Mouse (Mus musculus): Measurements from ENCODE around the gene Gpc6.

The Gpc6 gene

GRCm38 (mm10) chr14:117708817-117709216 is 783.7 kb downstream of the Gpc6 start:
- DNase-seq (ENCODE audit: low spot score) = no peak

DNA sequence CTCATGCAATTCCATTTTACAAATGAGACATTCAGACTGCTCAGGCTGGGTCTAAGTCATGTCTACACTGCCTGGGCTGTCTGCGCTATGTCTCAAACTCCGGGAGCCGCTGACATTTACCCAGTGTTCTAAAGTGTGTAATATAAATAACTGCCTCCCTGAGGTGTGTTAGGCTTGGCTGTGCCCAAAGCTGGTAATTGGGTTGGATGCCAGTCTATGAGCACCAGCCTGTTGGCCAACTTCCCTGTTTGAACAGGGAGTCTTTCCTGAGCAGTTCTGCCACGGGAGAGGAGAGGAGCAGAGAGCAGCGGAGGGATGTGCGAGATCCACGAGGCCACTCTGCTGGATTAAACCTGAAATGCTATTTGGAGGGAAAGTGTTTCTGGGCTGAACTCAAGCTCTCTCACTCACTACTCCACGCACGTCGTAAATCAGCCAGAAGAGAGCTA is 785.4 kb downstream of the Gpc6 start:
- no peak for DNase-seq (ENCODE audit: low spot score)

DNA sequence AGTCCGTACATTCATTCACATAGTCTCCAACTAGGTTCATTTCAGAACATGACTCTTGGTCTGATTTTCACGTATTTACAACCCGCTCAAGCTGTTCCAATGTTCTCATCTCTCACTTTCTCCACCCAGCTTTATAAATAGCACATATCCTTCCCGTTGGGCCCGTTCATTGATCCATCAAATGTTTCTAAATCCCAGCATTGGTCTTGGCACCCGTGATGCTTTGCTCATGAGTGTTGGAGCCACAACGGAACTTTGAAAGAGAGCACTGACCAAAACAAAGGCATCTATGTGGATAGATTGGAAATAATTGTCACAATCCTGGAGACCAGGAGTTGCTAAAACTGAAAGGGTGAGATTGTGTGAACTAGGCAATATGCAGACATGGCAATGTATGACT is 787.2 kb downstream of the Gpc6 start:
- no peak for DNase-seq (ENCODE audit: low spot score)

- DNase-seq (ENCODE audit: low spot score) = peak; percentile 42
Measured at GRCm38 (mm10) chr14:117714165-117714564, 789.0 kb downstream of the Gpc6 start.

DNA sequence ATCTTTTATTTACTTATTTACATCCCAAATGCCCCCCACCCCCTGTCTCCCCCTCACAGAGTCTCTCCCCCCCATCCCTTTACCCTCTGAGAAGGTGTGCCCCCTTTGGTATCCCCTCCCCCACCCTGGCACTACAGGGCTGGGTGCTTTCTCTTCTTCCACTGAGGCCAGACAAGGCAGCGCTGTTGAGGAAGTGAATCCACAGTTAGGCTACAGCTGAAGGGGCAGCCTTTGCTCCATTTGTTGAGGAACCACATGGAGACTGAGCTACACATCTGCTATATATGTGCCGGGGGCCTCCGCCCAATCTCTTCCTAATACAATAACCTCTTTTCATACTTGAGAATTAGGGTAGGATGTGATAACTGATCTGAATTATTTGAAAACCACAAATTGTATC is 791.2 kb downstream of the Gpc6 start:
- DNase-seq (ENCODE audit: low spot score) = no peak

DNA sequence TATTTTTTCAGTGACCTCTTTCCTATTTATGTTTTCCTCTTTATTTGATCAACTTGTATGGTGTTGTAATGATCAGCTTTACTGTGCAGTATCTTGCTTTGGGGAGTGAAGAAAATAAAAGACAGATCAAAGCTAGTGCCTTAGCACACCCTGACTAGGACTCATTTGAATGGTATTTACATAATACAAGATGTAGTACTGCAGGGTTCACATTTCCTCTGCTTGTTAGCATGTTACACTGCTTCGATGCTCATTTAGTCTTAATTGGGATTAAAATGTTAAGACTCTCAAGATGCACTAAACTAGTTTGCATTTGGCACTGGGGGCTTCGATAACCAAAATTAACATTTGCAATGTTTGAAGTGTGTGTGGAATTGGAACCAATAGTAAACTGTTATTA is 803.6 kb downstream of the Gpc6 start:
- DNase-seq (ENCODE audit: low spot score) = no peak

GRCm38 (mm10) chr14:117755231-117755630 is 830.1 kb downstream of the Gpc6 start:
- no peak for DNase-seq (ENCODE audit: low spot score)

- no peak for DNase-seq (ENCODE audit: low spot score)
Measured at GRCm38 (mm10) chr14:117756505-117756904, 831.4 kb downstream of the Gpc6 start.

GRCm38 (mm10) chr14:117757790-117758358 is 832.8 kb downstream of the Gpc6 start:
- no peak for DNase-seq (ENCODE audit: low spot score)

GRCm38 (mm10) chr14:117760830-117761517 is 835.9 kb downstream of the Gpc6 start:
- DNase-seq (ENCODE audit: low spot score) = no peak

- DNase-seq (ENCODE audit: low spot score) = no peak
Measured at GRCm38 (mm10) chr14:117762934-117763333, 837.8 kb downstream of the Gpc6 start.

DNA sequence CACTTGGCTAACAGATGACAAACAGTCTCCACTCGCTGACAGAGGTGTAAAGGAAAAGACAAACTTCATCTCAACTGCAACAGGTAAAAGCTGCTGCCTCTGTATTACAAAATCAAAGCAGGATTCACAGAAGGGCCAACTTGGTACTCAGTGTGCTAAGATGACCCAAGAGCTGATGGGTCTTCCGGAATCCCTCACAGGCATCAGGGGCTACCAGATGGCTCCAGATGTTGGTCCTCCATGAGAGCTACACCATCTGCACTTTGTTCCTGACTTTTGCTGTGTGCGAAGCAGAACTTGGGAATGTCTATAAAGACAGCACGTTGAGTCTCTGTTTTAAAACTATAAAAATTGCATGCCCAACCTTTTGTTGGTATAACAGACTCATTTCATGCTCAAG is 842.7 kb downstream of the Gpc6 start:
- no peak for DNase-seq (ENCODE audit: low spot score)

DNA sequence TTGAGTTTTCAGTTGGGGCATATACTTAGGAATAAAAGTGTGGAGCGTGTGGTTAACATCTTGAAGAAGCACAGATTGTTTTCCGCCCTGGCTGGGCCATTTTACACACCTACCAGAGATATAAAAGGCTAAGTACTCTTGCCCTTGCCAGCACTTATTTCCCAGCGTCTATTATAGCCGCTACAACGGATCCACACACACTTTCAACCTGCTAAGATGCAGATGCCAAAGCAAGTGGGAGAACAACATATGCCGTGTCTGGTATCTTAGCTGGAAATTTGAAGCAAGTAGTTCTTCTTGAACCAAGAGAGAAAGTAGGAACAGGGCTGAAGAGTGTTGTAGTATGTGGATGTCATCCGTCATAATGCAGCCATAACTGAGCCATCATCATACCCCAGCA is 843.6 kb downstream of the Gpc6 start:
- DNase-seq (ENCODE audit: low spot score) = no peak

DNA sequence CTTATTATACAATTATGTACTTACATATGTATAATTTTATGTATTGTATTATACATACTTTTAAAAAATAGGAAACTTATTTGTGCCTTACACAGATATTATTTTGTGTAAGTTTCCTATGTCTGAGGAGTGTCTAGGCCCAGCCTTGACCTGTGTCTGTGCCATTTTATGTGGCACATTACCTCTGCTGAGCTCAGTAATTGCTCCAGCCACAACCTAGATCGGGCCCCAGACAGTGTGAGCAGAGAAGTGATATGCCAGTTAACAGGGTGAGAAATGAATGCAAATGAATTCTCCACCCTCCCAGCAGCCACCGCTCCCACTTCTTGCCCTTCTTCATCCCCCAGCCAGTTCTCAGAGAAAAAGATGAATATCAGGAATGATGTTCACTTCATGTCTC is 848.3 kb downstream of the Gpc6 start:
- no peak for DNase-seq (ENCODE audit: low spot score)

- no peak for DNase-seq (ENCODE audit: low spot score)
Measured at GRCm38 (mm10) chr14:117777866-117778500, 852.9 kb downstream of the Gpc6 start.

- no peak for DNase-seq (ENCODE audit: low spot score)
Measured at GRCm38 (mm10) chr14:117778538-117779413, 853.7 kb downstream of the Gpc6 start.

DNA sequence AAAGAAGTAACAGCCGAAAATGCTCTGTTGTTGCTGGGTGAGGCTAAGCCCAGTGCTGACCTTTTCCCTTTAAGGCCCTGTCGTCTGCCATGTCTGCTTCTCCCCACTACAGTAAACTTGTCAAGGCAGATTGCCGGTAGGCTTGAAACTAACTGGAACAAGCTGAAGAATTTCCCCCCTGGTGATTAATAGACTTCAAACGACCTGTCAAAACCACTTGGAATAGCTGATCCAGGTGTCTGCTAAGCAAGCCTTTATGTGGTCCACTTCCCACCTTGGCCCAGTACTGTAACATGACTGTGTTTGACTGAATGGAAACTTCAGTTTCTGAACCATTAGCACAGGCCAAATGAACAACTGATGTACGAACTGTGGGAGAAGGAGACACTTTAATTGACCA is 856.6 kb downstream of the Gpc6 start:
- no peak for DNase-seq (ENCODE audit: low spot score)

GRCm38 (mm10) chr14:117783671-117784262 is 858.7 kb downstream of the Gpc6 start:
- DNase-seq (ENCODE audit: low spot score) = peak; percentile 20

DNA sequence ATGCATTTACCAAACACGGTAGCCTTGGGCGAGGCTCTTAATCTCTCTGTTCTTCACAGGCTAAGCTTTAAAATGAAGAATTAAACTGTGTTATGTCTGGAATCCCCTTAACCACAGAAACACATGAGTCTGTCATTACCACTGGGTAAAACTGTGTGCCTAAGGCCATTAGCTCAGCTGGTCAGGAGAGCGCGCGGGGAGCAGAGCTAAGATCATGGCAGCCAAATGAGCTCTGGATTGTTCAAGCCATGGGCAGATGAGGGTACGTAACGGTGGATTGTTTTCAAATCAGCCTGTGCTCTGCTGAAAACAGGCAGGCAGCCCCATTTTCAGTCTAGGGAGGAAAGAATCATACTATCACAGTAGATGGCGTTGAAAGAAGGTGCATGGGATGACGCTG is 859.8 kb downstream of the Gpc6 start:
- no peak for DNase-seq (ENCODE audit: low spot score)

GRCm38 (mm10) chr14:117785507-117786085 is 860.5 kb downstream of the Gpc6 start:
- DNase-seq (ENCODE audit: low spot score) = no peak

GRCm38 (mm10) chr14:117786647-117787046 is 861.5 kb downstream of the Gpc6 start:
- no peak for DNase-seq (ENCODE audit: low spot score)

GRCm38 (mm10) chr14:117794874-117795273 is 869.8 kb downstream of the Gpc6 start:
- no peak for DNase-seq (ENCODE audit: low spot score)
